Mouse (Mus musculus): ENCODE measurements at regions not wholly inside any gene's neighbourhood (a gene's known extent, or its start where the extent isn't known, plus 50 kb on each side); places are given as distances from the start of the nearest gene placed in this dataset.

- WGBS (ENCODE audit: insufficient replicate concordance): 66% methylated on average over 7 of the region's 7 CpGs
- no peak for ATAC-seq
Observed at GRCm38 (mm10) chr16:21318009-21318639, 104.8 kb upstream of the Vps8 start.

GRCm38 (mm10) chr16:21318640-21319365, 104.1 kb upstream of the Vps8 start:
- H3K4me2 ChIP-seq (ENCODE audit: low read depth, low read length): no peak overlapping the region
- H3K9me3 ChIP-seq (ENCODE audit: low read length): no peaks in the 10 kb centered on the region
- no peak overlapping the region for H3K27ac ChIP-seq (ENCODE audit: low read depth)
- 55% methylated on average over 9 of the region's 9 CpGs for WGBS (ENCODE audit: insufficient replicate concordance)
- no peaks in the 10 kb centered on the region for H3K36me3 ChIP-seq (replicated peaks; ENCODE audit: insufficient read depth, low read length)
- TF ChIP-seq CTCF (IDR thresholded peaks at IDR 0.05; ENCODE audit: low read depth) (no peak), EP300 (IDR thresholded peaks at IDR 0.05; ENCODE audit: low read depth) (no peak)
- no peak overlapping the region for H3K4me3 ChIP-seq (ENCODE audit: low read depth, low read length)
- no peak overlapping the region for H3K9ac ChIP-seq (replicated peaks)
- DNase-seq (no peak), ATAC-seq (no peak)
- H3K27me3 ChIP-seq (ENCODE audit: insufficient read depth, low read length): no peaks in the 10 kb centered on the region
- H3K4me1 ChIP-seq (ENCODE audit: insufficient read depth): peaks cover 6% of the 10 kb centered on the region; the same call in 1 of the 2 replicates

More at GRCm38 (mm10) chr16:21318009-21318639, 104.8 kb upstream of the Vps8 start:
- H3K4me3 ChIP-seq (ENCODE audit: low read depth, low read length): no peak overlapping the region
- no peaks in the 10 kb centered on the region for H3K9me3 ChIP-seq (ENCODE audit: low read length)
- H3K27me3 ChIP-seq (ENCODE audit: insufficient read depth, low read length): no peaks in the 10 kb centered on the region
- H3K9ac ChIP-seq (replicated peaks): no peak overlapping the region
- peaks cover 6% of the 10 kb centered on the region; the same call in 1 of the 2 replicates for H3K4me1 ChIP-seq (ENCODE audit: insufficient read depth)
- no peak overlapping the region for H3K27ac ChIP-seq (ENCODE audit: low read depth)
- H3K4me2 ChIP-seq (ENCODE audit: low read depth, low read length): no peak overlapping the region
- H3K36me3 ChIP-seq (replicated peaks; ENCODE audit: insufficient read depth, low read length): no peaks in the 10 kb centered on the region
- DNase-seq: no peak
- TF ChIP-seq CTCF (IDR thresholded peaks at IDR 0.05; ENCODE audit: low read depth) (no peak), EP300 (IDR thresholded peaks at IDR 0.05; ENCODE audit: low read depth) (no peak)

GRCm38 (mm10) chr16:21320284-21320683, 102.6 kb upstream of the Vps8 start:
- TF ChIP-seq EP300 (IDR thresholded peaks at IDR 0.05; ENCODE audit: low read depth) (no peak), CTCF (IDR thresholded peaks at IDR 0.05; ENCODE audit: low read depth) (no peak)
- WGBS (ENCODE audit: insufficient replicate concordance): 58% methylated on average over 2 of the region's 2 CpGs
- Histone ChIP-seq H3K27ac (ENCODE audit: low read depth) (no peak overlapping the region), H3K9me3 (ENCODE audit: low read length) (no peaks in the 10 kb centered on the region), H3K27me3 (ENCODE audit: insufficient read depth, low read length) (no peaks in the 10 kb centered on the region), H3K9ac (replicated peaks) (no peak overlapping the region), H3K4me3 (ENCODE audit: low read depth, low read length) (no peak overlapping the region), H3K4me2 (ENCODE audit: low read depth, low read length) (no peak overlapping the region), H3K4me1 (ENCODE audit: insufficient read depth) (peaks cover 6% of the 10 kb centered on the region; the same call in 1 of the 2 replicates), H3K36me3 (replicated peaks; ENCODE audit: insufficient read depth, low read length) (no peaks in the 10 kb centered on the region)
- ATAC-seq: no peak
- DNase-seq: no peak

GRCm38 (mm10) chr16:21321188-21322070, 101.5 kb upstream of the Vps8 start:
- H3K27ac ChIP-seq (ENCODE audit: low read depth): no peak overlapping the region
- no peak for DNase-seq

GRCm38 (mm10) chr16:21322437-21322836, 100.5 kb upstream of the Vps8 start:
- WGBS (ENCODE audit: insufficient replicate concordance): 73% methylated on average over 10 of the region's 10 CpGs
- no peaks in the 10 kb centered on the region for H3K27me3 ChIP-seq (ENCODE audit: insufficient read depth, low read length)
- no peak for DNase-seq
- H3K36me3 ChIP-seq (replicated peaks; ENCODE audit: insufficient read depth, low read length): no peaks in the 10 kb centered on the region
- H3K9me3 ChIP-seq (ENCODE audit: low read length): no peaks in the 10 kb centered on the region
- H3K27ac ChIP-seq (ENCODE audit: low read depth): no peak overlapping the region
- ATAC-seq: no peak
- no peaks in the 10 kb centered on the region for H3K4me1 ChIP-seq (ENCODE audit: insufficient read depth)
- no peak overlapping the region for H3K4me2 ChIP-seq (ENCODE audit: low read depth, low read length)
- H3K9ac ChIP-seq (replicated peaks): no peak overlapping the region
- no peak overlapping the region for H3K4me3 ChIP-seq (ENCODE audit: low read depth, low read length)
- TF ChIP-seq EP300 (IDR thresholded peaks at IDR 0.05; ENCODE audit: low read depth): no peak
- TF ChIP-seq CTCF (IDR thresholded peaks at IDR 0.05; ENCODE audit: low read depth): no peak

More at GRCm38 (mm10) chr16:21321188-21322070, 101.5 kb upstream of the Vps8 start:
- no peaks in the 10 kb centered on the region for H3K36me3 ChIP-seq (replicated peaks; ENCODE audit: insufficient read depth, low read length)
- no peaks in the 10 kb centered on the region for H3K27me3 ChIP-seq (ENCODE audit: insufficient read depth, low read length)
- TF ChIP-seq EP300 (IDR thresholded peaks at IDR 0.05; ENCODE audit: low read depth) (no peak), CTCF (IDR thresholded peaks at IDR 0.05; ENCODE audit: low read depth) (peak; percentile 43)
- H3K9ac ChIP-seq (replicated peaks): no peak overlapping the region
- H3K4me1 ChIP-seq (ENCODE audit: insufficient read depth): no peaks in the 10 kb centered on the region
- H3K4me3 ChIP-seq (ENCODE audit: low read depth, low read length): no peak overlapping the region
- no peaks in the 10 kb centered on the region for H3K9me3 ChIP-seq (ENCODE audit: low read length)
- no peak for ATAC-seq
- 61% methylated on average over 18 of the region's 18 CpGs for WGBS (ENCODE audit: insufficient replicate concordance)
- H3K4me2 ChIP-seq (ENCODE audit: low read depth, low read length): no peak overlapping the region
